Mouse (Mus musculus) liver, postnatal 0 days (tissue): Measurements from ENCODE around the gene Crybb1.

Source experiments
- CTCF ChIP-seq: sonication (generic); IDR thresholded peaks from 2 replicates; pipeline ENCODE4 v1.5.1; 2016; ENCODE audit warnings: antibody characterized with exemption, low read depth
- EP300 ChIP-seq: IDR thresholded peaks from 2 replicates; pipeline ENCODE4 v1.6.1; 2016; ENCODE audit warnings: antibody characterized with exemption, low read depth, mild to moderate bottlenecking

DNA sequence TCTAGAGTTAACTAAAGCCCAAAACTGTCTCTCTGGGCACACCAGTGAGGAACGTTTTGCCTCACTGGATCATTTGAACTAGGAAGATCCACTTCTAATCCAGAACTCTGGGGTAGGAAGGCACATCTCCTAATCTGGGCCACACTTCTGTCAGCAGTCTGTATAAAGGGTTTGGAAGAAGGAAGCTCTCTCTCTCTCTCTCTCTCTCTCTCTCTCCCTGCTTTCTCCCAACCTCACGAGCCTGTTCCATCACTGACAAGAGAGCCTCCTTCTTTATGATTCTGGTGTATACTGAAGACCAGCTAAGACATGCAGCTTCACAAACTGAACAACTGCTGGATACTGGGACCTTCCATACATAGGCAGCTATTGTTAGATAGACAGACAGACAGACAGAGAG is 13.8 kb upstream of the Crybb1 start:
- TF ChIP-seq CTCF (no peak), EP300 (no peak)
